Mouse (Mus musculus) lung, adult 2 months (tissue): ENCODE measurements around the gene Fbxo17.

Experiments used
- CTCF ChIP-seq: fragments of 200-500 bp; IDR thresholded peaks from 2 replicates; pipeline ENCODE4 v1.5.1; 2011; ENCODE audit warnings: mild to moderate bottlenecking, low read length, control low read depth; ENCODE audit not compliant: insufficient read depth
- POLR2A ChIP-seq: fragments of 200-500 bp; IDR thresholded peaks from 2 replicates; pipeline ENCODE4 v1.6.1; 2011; ENCODE audit warnings: low read depth, mild to moderate bottlenecking, control low read depth, low read length, borderline replicate concordance; ENCODE audit errors: extremely low read depth

DNA sequence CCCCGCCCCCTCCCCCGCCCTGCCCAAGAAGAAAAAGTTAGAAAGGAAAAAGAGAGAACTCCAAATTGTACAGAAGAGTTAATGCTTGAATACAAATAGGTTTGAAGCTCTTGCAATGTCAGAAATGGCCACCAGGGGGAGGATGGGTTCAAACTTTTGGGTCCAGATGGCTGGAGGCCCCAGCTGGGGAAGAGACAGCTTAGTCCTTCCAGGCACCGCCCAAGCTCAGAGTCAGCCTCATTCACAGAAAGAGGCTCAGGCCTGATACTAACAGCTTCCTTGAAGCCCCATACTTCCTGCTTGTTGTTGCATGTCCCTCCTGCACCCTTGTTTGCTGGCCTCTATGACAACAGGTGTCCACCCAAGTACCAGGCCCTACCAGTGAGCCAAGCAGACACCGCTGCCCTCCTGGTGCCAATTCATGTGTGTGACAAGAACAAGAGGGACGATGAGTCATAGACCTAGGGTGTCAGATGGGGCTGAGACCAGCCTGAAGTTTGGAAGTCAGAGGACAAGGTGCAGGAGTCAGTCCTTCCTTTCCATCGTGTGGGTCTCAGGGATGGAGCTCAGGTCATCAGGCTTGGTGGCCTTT is 63.6 kb downstream of the Fbxo17 start:
- TF ChIP-seq CTCF, result peak; percentile 73
- TF ChIP-seq POLR2A, result no peak
